Mouse (Mus musculus): ENCODE measurements around the gene Syce1l.

Syce1l gene

DNA sequence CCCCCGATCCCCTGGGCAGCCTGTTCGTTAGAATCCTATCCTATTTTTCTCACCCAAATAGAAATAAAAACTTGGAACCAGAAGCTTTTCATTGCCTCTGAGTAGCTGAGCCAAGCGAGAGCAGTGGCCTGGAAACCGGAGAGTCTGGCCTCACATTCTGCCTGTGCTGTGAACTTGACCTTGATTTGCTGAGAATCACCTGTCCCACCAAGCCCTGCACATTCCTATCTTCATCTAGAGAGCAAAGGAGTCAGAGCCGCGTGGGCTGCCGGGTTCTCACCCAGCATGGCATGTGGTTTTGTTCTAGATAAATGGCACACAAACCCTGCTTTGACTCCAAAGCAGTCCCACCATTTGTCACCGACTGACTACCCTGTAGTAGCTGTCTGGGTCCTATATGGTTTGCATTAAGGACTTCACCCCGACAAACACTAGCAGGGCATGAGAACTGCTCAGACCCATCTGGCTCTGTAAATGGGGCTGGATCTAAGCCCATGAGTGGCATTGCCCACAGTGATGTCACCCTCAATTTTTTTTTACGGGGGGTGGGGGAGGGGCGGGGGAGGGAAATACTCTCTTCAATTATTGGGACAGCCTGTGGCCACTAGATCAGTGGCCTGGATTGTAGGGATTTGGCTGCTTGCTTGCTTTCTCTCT, 29.7 kb downstream of the Syce1l start:
- DNase-seq (ENCODE audit: low spot score in 2 of 2): no peak

DNA sequence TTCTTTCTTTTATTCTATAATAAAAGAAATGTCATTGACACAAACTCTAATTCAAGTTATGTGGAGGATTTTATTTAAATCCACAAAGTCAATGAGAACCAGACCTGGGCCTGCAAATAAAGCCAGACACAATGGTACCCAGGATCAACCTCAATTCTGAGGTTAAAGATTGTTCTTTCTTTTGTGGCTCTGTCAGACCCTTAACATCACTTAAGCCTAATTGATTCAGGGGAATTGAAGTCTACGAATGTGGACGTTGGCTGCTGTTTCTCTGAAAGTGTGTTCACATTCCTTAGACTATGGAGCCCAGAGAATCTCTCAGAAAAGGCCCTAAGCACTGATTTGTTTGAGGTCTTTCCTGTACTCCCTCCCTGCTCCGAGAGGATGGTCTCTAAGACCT, 30.3 kb downstream of the Syce1l start:
- DNase-seq (ENCODE audit: low spot score in 2 of 2): no peak

- DNase-seq (ENCODE audit: low spot score in 2 of 2): no peak
Measured at GRCm38 (mm10) chr8:113674611-113675010, 31.6 kb downstream of the Syce1l start.

DNA sequence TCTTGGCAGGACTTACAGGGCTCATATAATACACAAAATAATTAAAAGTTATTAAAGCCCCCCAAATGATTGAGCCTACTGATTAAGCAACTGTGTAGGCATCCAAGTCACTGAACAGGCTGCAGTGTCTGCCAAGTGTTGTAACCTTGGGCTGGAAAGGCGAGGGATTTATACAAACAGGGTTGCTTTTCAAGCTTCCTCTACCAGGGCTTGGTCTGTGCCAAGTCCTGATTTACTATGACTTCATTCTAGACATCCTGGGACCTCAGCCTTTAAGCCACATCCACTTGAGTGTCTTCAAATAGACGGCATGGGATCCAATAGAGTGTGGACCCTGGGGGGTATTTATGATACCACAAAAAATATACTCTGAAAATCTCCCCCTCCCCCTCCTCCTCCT, 32.3 kb downstream of the Syce1l start:
- DNase-seq (ENCODE audit: low spot score in 2 of 2): no peak

GRCm38 (mm10) chr8:113676811-113677210, 33.8 kb downstream of the Syce1l start:
- DNase-seq (ENCODE audit: low spot score in 2 of 2): no peak

DNA sequence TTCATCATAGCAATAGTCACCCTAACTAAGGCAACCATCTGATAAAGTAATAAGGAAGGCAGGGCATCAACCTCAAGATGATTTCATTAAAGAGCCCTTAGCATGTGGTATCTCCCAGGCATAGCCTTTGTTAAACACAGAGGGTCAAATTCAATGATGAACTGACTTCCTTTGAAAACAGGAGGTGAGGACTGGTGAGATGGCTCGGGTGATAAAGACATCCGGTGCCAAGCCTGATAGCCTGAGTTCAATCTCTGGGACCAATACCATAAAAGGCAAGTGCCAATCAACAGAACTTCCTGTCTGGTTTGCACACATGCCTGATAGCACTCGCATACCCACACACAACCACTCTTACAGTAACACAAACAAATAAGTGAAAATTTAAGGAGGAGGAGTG, 36.3 kb downstream of the Syce1l start:
- DNase-seq (ENCODE audit: low spot score in 2 of 2): no peak

GRCm38 (mm10) chr8:113687889-113688542, 45.0 kb downstream of the Syce1l start:
- no peak for DNase-seq (ENCODE audit: low spot score in 2 of 2)

GRCm38 (mm10) chr8:113688543-113688915, 45.5 kb downstream of the Syce1l start:
- DNase-seq (ENCODE audit: low spot score in 2 of 2): no peak

- DNase-seq (ENCODE audit: low spot score in 2 of 2): no peak
Measured at GRCm38 (mm10) chr8:113691622-113692343, 48.8 kb downstream of the Syce1l start.

DNA sequence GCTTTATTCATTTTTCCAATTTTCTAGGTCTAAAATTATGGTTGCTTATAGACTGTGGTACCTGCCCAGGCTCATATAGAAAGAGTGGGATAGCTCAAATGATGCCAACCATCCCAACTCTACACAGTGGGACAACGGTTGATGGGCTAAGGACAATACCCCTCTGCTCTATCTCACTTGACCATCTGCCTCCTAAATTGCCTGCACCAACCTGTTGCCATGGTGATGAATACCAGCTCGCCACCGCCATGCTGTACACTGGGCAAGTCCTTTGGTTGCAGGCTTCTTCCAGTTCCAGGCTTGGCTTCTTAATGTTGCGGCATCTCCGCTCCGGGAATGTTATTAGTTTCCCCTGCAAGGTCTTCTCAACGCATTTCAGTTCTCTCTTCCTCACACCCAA, 62.0 kb downstream of the Syce1l start:
- DNase-seq (ENCODE audit: low spot score in 2 of 2): no peak

Data from frontal cortex, postnatal 14 days (tissue).